Mouse (Mus musculus): ENCODE data around the gene Eln. TPM values are rescaled to one million over a fixed set of nuclear protein-coding genes. Genes with fewer than 3 reads are reported as not detected.

Eln gene
- polyA plus RNA-seq, 1 experiment: 35.5 TPM

GRCm38 (mm10) chr5:134683813-134684212, 63.3 kb downstream of the Eln start:
- H3K4me3 ChIP-seq (ENCODE audit: control insufficient read depth, insufficient read depth, low read length): no peak overlapping the region
- H3K27ac ChIP-seq (ENCODE audit: control insufficient read depth, insufficient read depth, low read length): no peak overlapping the region
- H3K27me3 ChIP-seq (ENCODE audit: control insufficient read depth, insufficient read depth, low read length): no peaks in the 10 kb centered on the region
- TF ChIP-seq CTCF (IDR thresholded peaks at IDR 0.05; ENCODE audit: borderline replicate concordance, control insufficient read depth, extremely low read depth, insufficient read depth, low read length, poor library complexity) (no peak), POLR2A (IDR thresholded peaks at IDR 0.05; ENCODE audit: control insufficient read depth, extremely low read depth, insufficient read depth, low read length, poor library complexity) (no peak)
- 80% methylated on average over 2 of the region's 2 CpGs for WGBS
- H3K36me3 ChIP-seq (ENCODE audit: control insufficient read depth, insufficient read depth, low read length): no peaks in the 10 kb centered on the region
- no peak for DNase-seq
- H3K4me1 ChIP-seq (replicated peaks; ENCODE audit: control insufficient read depth, insufficient read depth, low read length): peaks cover 7% of the 10 kb centered on the region; the same call in 1 of the 2 replicates

GRCm38 (mm10) chr5:134680238-134680637, 66.9 kb downstream of the Eln start:
- DNase-seq: no peak
- no peaks in the 10 kb centered on the region for H3K27me3 ChIP-seq (ENCODE audit: control insufficient read depth, insufficient read depth, low read length)
- WGBS: 95% methylated on average over 12 of the region's 12 CpGs
- H3K4me3 ChIP-seq (ENCODE audit: control insufficient read depth, insufficient read depth, low read length): no peak overlapping the region
- H3K27ac ChIP-seq (ENCODE audit: control insufficient read depth, insufficient read depth, low read length): no peak overlapping the region
- peaks cover 40% of the 10 kb centered on the region for H3K4me1 ChIP-seq (replicated peaks; ENCODE audit: control insufficient read depth, insufficient read depth, low read length)
- H3K36me3 ChIP-seq (ENCODE audit: control insufficient read depth, insufficient read depth, low read length): no peaks in the 10 kb centered on the region
- no peak for TF ChIP-seq POLR2A (IDR thresholded peaks at IDR 0.05; ENCODE audit: control insufficient read depth, extremely low read depth, insufficient read depth, low read length, poor library complexity)
- no peak for TF ChIP-seq CTCF (IDR thresholded peaks at IDR 0.05; ENCODE audit: borderline replicate concordance, control insufficient read depth, extremely low read depth, insufficient read depth, low read length, poor library complexity)

GRCm38 (mm10) chr5:134678827-134679546, 68.1 kb downstream of the Eln start:
- H3K4me1 ChIP-seq (replicated peaks; ENCODE audit: control insufficient read depth, insufficient read depth, low read length): peaks cover 40% of the 10 kb centered on the region
- WGBS: 89% methylated on average over 8 of the region's 8 CpGs
- no peak overlapping the region for H3K4me3 ChIP-seq (ENCODE audit: control insufficient read depth, insufficient read depth, low read length)
- TF ChIP-seq POLR2A (IDR thresholded peaks at IDR 0.05; ENCODE audit: control insufficient read depth, extremely low read depth, insufficient read depth, low read length, poor library complexity): no peak
- TF ChIP-seq CTCF (IDR thresholded peaks at IDR 0.05; ENCODE audit: borderline replicate concordance, control insufficient read depth, extremely low read depth, insufficient read depth, low read length, poor library complexity): no peak
- H3K27me3 ChIP-seq (ENCODE audit: control insufficient read depth, insufficient read depth, low read length): no peaks in the 10 kb centered on the region
- no peak for DNase-seq
- H3K27ac ChIP-seq (ENCODE audit: control insufficient read depth, insufficient read depth, low read length): no peak overlapping the region
- H3K36me3 ChIP-seq (ENCODE audit: control insufficient read depth, insufficient read depth, low read length): no peaks in the 10 kb centered on the region

- Histone ChIP-seq H3K36me3 (ENCODE audit: control insufficient read depth, insufficient read depth, low read length) (no peaks in the 10 kb centered on the region), H3K4me3 (ENCODE audit: control insufficient read depth, insufficient read depth, low read length) (peak overlapping the region; percentile 16), H3K27ac (ENCODE audit: control insufficient read depth, insufficient read depth, low read length) (no peak overlapping the region), H3K4me1 (replicated peaks; ENCODE audit: control insufficient read depth, insufficient read depth, low read length) (peaks cover 40% of the 10 kb centered on the region), H3K27me3 (ENCODE audit: control insufficient read depth, insufficient read depth, low read length) (no peaks in the 10 kb centered on the region)
- 32% methylated on average over 3 of the region's 3 CpGs for WGBS
- DNase-seq: peak; percentile 21
- TF ChIP-seq POLR2A (IDR thresholded peaks at IDR 0.05; ENCODE audit: control insufficient read depth, extremely low read depth, insufficient read depth, low read length, poor library complexity) (no peak), CTCF (IDR thresholded peaks at IDR 0.05; ENCODE audit: borderline replicate concordance, control insufficient read depth, extremely low read depth, insufficient read depth, low read length, poor library complexity) (no peak)
Observed at GRCm38 (mm10) chr5:134678031-134678430, 69.1 kb downstream of the Eln start.

- WGBS: 57% methylated on average over 5 of the region's 5 CpGs
- H3K27ac ChIP-seq (ENCODE audit: control insufficient read depth, insufficient read depth, low read length): no peak overlapping the region
- H3K4me1 ChIP-seq (replicated peaks; ENCODE audit: control insufficient read depth, insufficient read depth, low read length): peaks cover 40% of the 10 kb centered on the region
- no peak for DNase-seq
- no peaks in the 10 kb centered on the region for H3K36me3 ChIP-seq (ENCODE audit: control insufficient read depth, insufficient read depth, low read length)
- no peak for TF ChIP-seq CTCF (IDR thresholded peaks at IDR 0.05; ENCODE audit: borderline replicate concordance, control insufficient read depth, extremely low read depth, insufficient read depth, low read length, poor library complexity)
- TF ChIP-seq POLR2A (IDR thresholded peaks at IDR 0.05; ENCODE audit: control insufficient read depth, extremely low read depth, insufficient read depth, low read length, poor library complexity): no peak
- H3K27me3 ChIP-seq (ENCODE audit: control insufficient read depth, insufficient read depth, low read length): no peaks in the 10 kb centered on the region
- H3K4me3 ChIP-seq (ENCODE audit: control insufficient read depth, insufficient read depth, low read length): peak overlapping the region; percentile 16; the same call in 1 of the 2 replicates
Observed at GRCm38 (mm10) chr5:134677491-134677890, 69.6 kb downstream of the Eln start.

GRCm38 (mm10) chr5:134675956-134676759, 71.0 kb downstream of the Eln start:
- no peak for TF ChIP-seq CTCF (IDR thresholded peaks at IDR 0.05; ENCODE audit: borderline replicate concordance, control insufficient read depth, extremely low read depth, insufficient read depth, low read length, poor library complexity)
- no peak for TF ChIP-seq POLR2A (IDR thresholded peaks at IDR 0.05; ENCODE audit: control insufficient read depth, extremely low read depth, insufficient read depth, low read length, poor library complexity)
- peak overlapping the region; percentile 16; the same call in 1 of the 2 replicates for H3K27ac ChIP-seq (ENCODE audit: control insufficient read depth, insufficient read depth, low read length)
- 12% methylated on average over 14 of the region's 14 CpGs for WGBS
- peak; percentile 44 for DNase-seq
- H3K4me1 ChIP-seq (replicated peaks; ENCODE audit: control insufficient read depth, insufficient read depth, low read length): peaks cover 40% of the 10 kb centered on the region
- no peaks in the 10 kb centered on the region for H3K27me3 ChIP-seq (ENCODE audit: control insufficient read depth, insufficient read depth, low read length)
- no peaks in the 10 kb centered on the region for H3K36me3 ChIP-seq (ENCODE audit: control insufficient read depth, insufficient read depth, low read length)
- H3K4me3 ChIP-seq (ENCODE audit: control insufficient read depth, insufficient read depth, low read length): peak overlapping the region; percentile 27
